Comparison of ENCODE assay signal across 8 mouse cellular contexts in genomic region chr2:84662866-84663265, GRCm38 (mm10). TPM values are rescaled to one million over a fixed set of nuclear protein-coding genes. Genes with fewer than 3 reads are reported as not detected.
A peak's percentile ranks its signal among the peaks of the same experiment; 100 is the strongest.
DNase-seq lines count a peak whose midpoint lies in the region; ATAC-seq lines count a peak whose summit lies in the region.

No protein-coding gene starts in this region.

- no peak overlapping the region for H3K27ac ChIP-seq in intestine, embryonic 14.5 days (ENCODE audit: low read depth)
- no peak overlapping the region for H3K27ac ChIP-seq in intestine, embryonic 15.5 days
- no peak overlapping the region for H3K27ac ChIP-seq in kidney, embryonic 15.5 days
- H3K27ac ChIP-seq in forebrain, embryonic 10.5 days = no peak overlapping the region

- no peak overlapping the region for H3K9ac ChIP-seq in intestine, embryonic 14.5 days (ENCODE audit: low read length)
- no peak overlapping the region for H3K9ac ChIP-seq in intestine, embryonic 15.5 days
- H3K9ac ChIP-seq in kidney, embryonic 15.5 days = no peak overlapping the region

- ATAC-seq in intestine, embryonic 14.5 days (replicated peaks; ENCODE audit: low FRiP score, low TSS enrichment, low read depth) = no peak
- ATAC-seq in intestine, embryonic 15.5 days = no peak
- 0 out of 2 replicates have a peak, but pooled peaks have one; percentile 26 for ATAC-seq in kidney, embryonic 15.5 days (replicated peaks; ENCODE audit: low FRiP score)

- no peaks in the 10 kb centered on the region for H3K4me1 ChIP-seq in intestine, embryonic 14.5 days (replicated peaks; ENCODE audit: control insufficient read depth, insufficient read depth, low read length)
- no peaks in the 10 kb centered on the region for H3K4me1 ChIP-seq in intestine, embryonic 15.5 days (replicated peaks)
- H3K4me1 ChIP-seq in kidney, embryonic 15.5 days = no peaks in the 10 kb centered on the region
- H3K4me1 ChIP-seq in forebrain, embryonic 10.5 days = no peaks in the 10 kb centered on the region

- 26% methylated on average over 2 of the region's 2 CpGs for WGBS in intestine, embryonic 14.5 days
- WGBS in intestine, embryonic 15.5 days = 35% methylated on average over 2 of the region's 2 CpGs
- WGBS in kidney, embryonic 15.5 days = 28% methylated on average over 2 of the region's 2 CpGs
- WGBS in forebrain, embryonic 10.5 days = 23% methylated on average over 2 of the region's 2 CpGs

- 0 out of 2 replicates have a peak, but pooled peaks cover 3% of the 10 kb centered on the region for H3K36me3 ChIP-seq in intestine, embryonic 14.5 days (ENCODE audit: control insufficient read depth, insufficient read depth, low read length)
- H3K36me3 ChIP-seq in intestine, embryonic 15.5 days = no peaks in the 10 kb centered on the region
- H3K36me3 ChIP-seq in kidney, embryonic 15.5 days = peaks cover 8% of the 10 kb centered on the region; the same call in 1 of the 2 replicates
- H3K36me3 ChIP-seq in forebrain, embryonic 10.5 days (replicated peaks) = peaks cover 12% of the 10 kb centered on the region

- no peaks in the 10 kb centered on the region for H3K9me3 ChIP-seq in intestine, embryonic 14.5 days (ENCODE audit: control insufficient read depth, low read length)
- H3K9me3 ChIP-seq in intestine, embryonic 15.5 days = no peaks in the 10 kb centered on the region
- H3K9me3 ChIP-seq in kidney, embryonic 15.5 days (replicated peaks) = no peaks in the 10 kb centered on the region
- peaks cover 5% of the 10 kb centered on the region; the same call in 1 of the 2 replicates for H3K9me3 ChIP-seq in forebrain, embryonic 10.5 days

- no peaks in the 10 kb centered on the region for H3K27me3 ChIP-seq in intestine, embryonic 14.5 days (replicated peaks; ENCODE audit: control insufficient read depth, insufficient read depth, low read length)
- no peaks in the 10 kb centered on the region for H3K27me3 ChIP-seq in intestine, embryonic 15.5 days (replicated peaks)
- no peaks in the 10 kb centered on the region for H3K27me3 ChIP-seq in kidney, embryonic 15.5 days
- H3K27me3 ChIP-seq in forebrain, embryonic 10.5 days (ENCODE audit: poor library complexity, severe bottlenecking) = no peaks in the 10 kb centered on the region

- H3K4me2 ChIP-seq in intestine, embryonic 14.5 days (ENCODE audit: low read length) = no peak overlapping the region
- no peak overlapping the region for H3K4me2 ChIP-seq in intestine, embryonic 15.5 days (replicated peaks)
- no peak overlapping the region for H3K4me2 ChIP-seq in kidney, embryonic 15.5 days

- no peak overlapping the region for H3K4me3 ChIP-seq in intestine, embryonic 14.5 days (ENCODE audit: low read depth, low read length)
- H3K4me3 ChIP-seq in intestine, embryonic 15.5 days (replicated peaks) = no peak overlapping the region
- H3K4me3 ChIP-seq in kidney, embryonic 15.5 days (replicated peaks) = no peak overlapping the region
- no peak overlapping the region for H3K4me3 ChIP-seq in forebrain, embryonic 10.5 days

- peak; percentile 54 for DNase-seq in intestine, embryonic 14.5 days (ENCODE audit: low spot score)
- peak; percentile 85 for DNase-seq in ES-CJ7 (ENCODE audit: low read depth, low spot score)
- peak; percentile 58 for DNase-seq in adrenal gland, postnatal 10 days
- DNase-seq in naive thymus-derived CD4-positive, alpha-beta T cell, adult 2 months (ENCODE audit: low read depth) = peak; percentile 74
- DNase-seq in cerebellum, adult 11-12 months = no peak
- no peak for DNase-seq in forebrain, embryonic 10.5 days (ENCODE audit: extremely low spot score, low spot score)

RNA-seq across cellular contexts. Expression of gene Btbd18, which starts 4.0 kb away (rescaled TPM):
- polyA plus RNA-seq in intestine, embryonic 14.5 days (2014; fragmentation: Nextera tagmentation; extraction: Ambion mirVana) = 0.34 and 0.60 TPM in 2 replicates
- 0.05 and 0.06 TPM in 2 replicates for polyA plus RNA-seq in intestine, embryonic 15.5 days (2015; fragmentation: Nextera tagmentation; extraction: Ambion mirVana)
- under 1 TPM in 1 of 2 experiments, not detected in 1; 0.15 TPM for total RNA-seq in adrenal gland, postnatal 10 days (2021)
- 0.26 and 0.34 TPM in 2 replicates for polyA plus RNA-seq in kidney, embryonic 15.5 days (2015; fragmentation: Nextera tagmentation; extraction: Ambion mirVana)
- 0.32 and 0.58 TPM in 2 replicates for polyA plus RNA-seq in forebrain, embryonic 10.5 days (2016; fragmentation: Nextera tagmentation; extraction: Ambion mirVana)

RNA-seq across cellular contexts. Expression of gene Selenoh, which starts 7.7 kb away (rescaled TPM):
- 309 and 329 TPM in 2 replicates for polyA plus RNA-seq in intestine, embryonic 14.5 days (2014; fragmentation: Nextera tagmentation; extraction: Ambion mirVana)
- 225 and 234 TPM in 2 replicates for polyA plus RNA-seq in intestine, embryonic 15.5 days (2015; fragmentation: Nextera tagmentation; extraction: Ambion mirVana)
- total RNA-seq in adrenal gland, postnatal 10 days (2021) = 10 to 100 TPM; 55.4 to 67.6 TPM
- polyA plus RNA-seq in kidney, embryonic 15.5 days (2015; fragmentation: Nextera tagmentation; extraction: Ambion mirVana) = 355 and 388 TPM in 2 replicates
- 552 and 592 TPM in 2 replicates for polyA plus RNA-seq in forebrain, embryonic 10.5 days (2016; fragmentation: Nextera tagmentation; extraction: Ambion mirVana)

RNA-seq across cellular contexts. Expression of gene Ctnnd1, which starts 12.3 kb away (rescaled TPM):
- 59.5 and 64.6 TPM in 2 replicates for polyA plus RNA-seq in intestine, embryonic 14.5 days (2014; fragmentation: Nextera tagmentation; extraction: Ambion mirVana)
- polyA plus RNA-seq in intestine, embryonic 15.5 days (2015; fragmentation: Nextera tagmentation; extraction: Ambion mirVana) = 60.7 and 64.4 TPM in 2 replicates
- 100 to 1,000 TPM; 112 to 126 TPM for total RNA-seq in adrenal gland, postnatal 10 days (2021)
- 50.3 and 54.7 TPM in 2 replicates for polyA plus RNA-seq in kidney, embryonic 15.5 days (2015; fragmentation: Nextera tagmentation; extraction: Ambion mirVana)
- 40.6 and 43.9 TPM in 2 replicates for polyA plus RNA-seq in forebrain, embryonic 10.5 days (2016; fragmentation: Nextera tagmentation; extraction: Ambion mirVana)

RNA-seq across cellular contexts. Expression of gene Gm28635, which starts 15.0 kb away (rescaled TPM):
- polyA plus RNA-seq in intestine, embryonic 14.5 days (2014; fragmentation: Nextera tagmentation; extraction: Ambion mirVana) = not detected in 2 replicates
- polyA plus RNA-seq in intestine, embryonic 15.5 days (2015; fragmentation: Nextera tagmentation; extraction: Ambion mirVana) = not detected in 2 replicates
- total RNA-seq in adrenal gland, postnatal 10 days (2021) = not detected
- not detected in 2 replicates for polyA plus RNA-seq in kidney, embryonic 15.5 days (2015; fragmentation: Nextera tagmentation; extraction: Ambion mirVana)
- polyA plus RNA-seq in forebrain, embryonic 10.5 days (2016; fragmentation: Nextera tagmentation; extraction: Ambion mirVana) = not detected in 2 replicates

RNA-seq across cellular contexts. Expression of gene Med19, which starts 15.3 kb away (rescaled TPM):
- 39.5 and 40.6 TPM in 2 replicates for polyA plus RNA-seq in intestine, embryonic 14.5 days (2014; fragmentation: Nextera tagmentation; extraction: Ambion mirVana)
- polyA plus RNA-seq in intestine, embryonic 15.5 days (2015; fragmentation: Nextera tagmentation; extraction: Ambion mirVana) = 32.5 and 34.7 TPM in 2 replicates
- 10 to 100 TPM; 18.3 to 19.5 TPM for total RNA-seq in adrenal gland, postnatal 10 days (2021)
- polyA plus RNA-seq in kidney, embryonic 15.5 days (2015; fragmentation: Nextera tagmentation; extraction: Ambion mirVana) = 41.3 and 44.4 TPM in 2 replicates
- 50.1 and 51.5 TPM in 2 replicates for polyA plus RNA-seq in forebrain, embryonic 10.5 days (2016; fragmentation: Nextera tagmentation; extraction: Ambion mirVana)

Comparison
In these comparisons a context has a peak if more than half of its experiments do, and no peak if none do; other contexts are left out.
1. DNase-seq: peak in intestine, embryonic 14.5 days (single experiment), ES-CJ7 (single experiment), adrenal gland, postnatal 10 days (single experiment) and naive thymus-derived CD4-positive, alpha-beta T cell, adult 2 months (single experiment); none in cerebellum, adult 11-12 months (single experiment) and forebrain, embryonic 10.5 days (single experiment).